Mouse (Mus musculus) heart, postnatal 25 days (tissue): ENCODE results near the gene Ppfia4. TPM values are rescaled to one million over a fixed set of nuclear protein-coding genes. Genes with fewer than 3 reads are reported as not detected.
"Not testable (repeated sequence)": the region's sequence is repeated elsewhere in the genome, so short reads cannot be mapped to it uniquely, and the experiment has no call there.

ENCODE experiments used
- DNase-seq: peaks from one replicate; pipeline ENCODE4 v3.0.0; 2022; ENCODE audit warnings: low spot score
- intact Hi-C: fragments of 180-260 bp; cut with DNase I; formaldehyde crosslinking; loops from one replicate; pipeline ENCODE4 v1.15.1; 2025
- total RNA-seq, 2 experiments: library from RNA; stranded (reverse); gene quantifications; 2 replicates each; pipeline ENCODE4 v1.2.3; 2021

Ppfia4 gene
- total RNA-seq, 2 experiments from 2014 or later: 1.6 to 1.9 TPM

DNA sequence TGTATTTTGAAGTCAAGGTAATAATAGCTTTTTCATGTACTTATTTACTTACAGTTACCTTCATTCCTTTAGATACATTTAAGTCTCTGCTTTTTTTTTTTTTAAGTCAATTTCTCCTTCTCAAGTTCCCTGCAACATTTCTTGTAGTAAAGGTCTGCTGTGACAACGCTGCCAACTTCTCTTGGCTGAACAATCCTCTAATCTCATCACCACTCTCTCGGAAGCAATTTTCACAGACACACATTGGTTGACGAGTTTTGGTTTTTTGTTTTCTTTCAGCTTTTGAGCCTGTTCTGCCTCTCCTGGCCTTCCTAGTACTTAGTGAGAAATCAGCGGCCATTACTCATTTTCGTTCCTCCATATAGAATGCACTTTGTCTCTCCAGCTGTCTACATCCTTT, 52.6 kb downstream of the Ppfia4 start:
- DNase-seq: no peak
- intact Hi-C loops: no loop called here

DNA sequence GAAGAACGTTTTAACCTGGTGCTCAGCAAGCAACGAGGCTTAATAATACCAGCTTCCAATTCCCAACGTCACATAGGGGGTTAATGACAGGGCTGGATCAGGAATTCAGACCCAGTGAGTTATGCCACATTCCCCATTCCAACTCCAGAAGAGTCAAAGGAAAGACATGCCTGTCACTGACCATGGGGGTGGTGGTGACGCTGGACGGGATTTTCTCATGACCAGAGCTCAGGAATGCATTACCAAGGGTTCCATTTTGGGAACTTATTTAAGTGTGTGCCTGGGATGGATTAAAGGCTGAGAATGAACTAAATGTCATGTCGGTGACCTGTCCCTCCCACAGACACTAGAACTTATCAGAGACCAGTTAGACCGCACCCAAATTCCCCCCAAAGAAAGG, 55.9 kb downstream of the Ppfia4 start:
- no peak for DNase-seq
- intact Hi-C loops: no loop called here

DNA sequence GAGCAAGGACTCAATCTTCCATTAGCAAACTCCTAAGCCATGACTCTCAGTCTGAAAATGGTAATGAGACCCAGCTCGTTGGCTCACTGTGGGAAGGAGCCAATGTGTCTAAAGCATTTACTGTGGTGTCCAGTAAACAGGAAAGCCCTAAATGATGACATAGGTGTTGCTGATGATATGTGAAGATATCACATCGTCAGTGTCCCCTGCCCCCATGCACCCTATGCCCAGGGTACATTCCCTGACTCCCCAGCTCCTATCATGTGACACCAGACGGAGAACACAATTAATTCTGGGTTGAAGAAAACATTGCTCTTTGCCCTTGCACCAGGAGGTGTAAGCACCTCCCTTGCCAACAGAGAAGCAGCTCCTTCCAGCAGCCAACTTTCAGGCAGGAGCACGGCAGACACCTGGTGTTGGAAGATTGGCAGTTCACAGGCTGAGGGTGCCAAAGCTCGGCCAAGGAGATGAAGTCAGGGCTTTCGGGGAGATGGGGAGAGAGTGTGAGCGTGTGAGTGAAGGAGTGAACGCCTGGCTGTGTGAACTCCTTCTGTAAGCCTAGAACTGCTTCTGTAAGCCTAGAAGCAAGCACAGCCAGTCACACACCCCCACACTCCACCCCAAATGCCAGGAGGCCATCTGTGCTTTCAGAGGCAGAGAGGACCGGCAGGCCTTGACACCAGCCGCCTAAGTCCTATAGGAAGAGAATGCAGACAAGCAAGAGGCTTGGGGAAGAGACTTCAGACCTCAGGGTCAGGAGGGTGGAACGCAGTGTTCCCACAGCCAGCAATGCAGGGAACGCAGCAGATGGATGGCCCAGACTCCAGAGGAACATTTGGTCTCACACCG, 56.9 kb downstream of the Ppfia4 start:
- intact Hi-C loops: no loop called here
- DNase-seq: no peak

DNA sequence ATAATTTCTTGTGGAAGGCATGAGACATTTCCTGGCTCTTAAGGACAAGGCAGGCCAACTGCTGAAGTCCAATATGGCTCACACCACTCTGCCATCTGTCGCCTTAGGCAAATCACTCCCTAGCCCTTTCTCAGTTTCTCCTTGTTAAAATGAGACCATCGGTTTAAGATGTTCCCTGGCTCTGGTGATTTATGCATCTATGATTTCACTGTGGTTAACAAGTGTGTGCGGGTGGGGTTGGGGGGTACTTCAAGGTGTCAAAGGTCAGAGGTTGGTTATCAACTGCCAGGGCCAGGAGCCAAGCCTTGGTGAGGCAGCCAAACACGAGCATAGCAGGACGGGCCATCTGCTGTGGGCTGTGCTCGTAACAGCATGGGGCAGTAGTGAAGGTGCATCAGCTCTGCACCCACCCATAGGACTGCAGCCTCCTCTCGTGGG, 58.2 kb downstream of the Ppfia4 start:
- no peak for DNase-seq
- intact Hi-C loops: no loop called here

- DNase-seq: no peak
- intact Hi-C loops: no loop called here
Measured at GRCm38 (mm10) chr1:134273493-134274395, 59.0 kb downstream of the Ppfia4 start.

DNA sequence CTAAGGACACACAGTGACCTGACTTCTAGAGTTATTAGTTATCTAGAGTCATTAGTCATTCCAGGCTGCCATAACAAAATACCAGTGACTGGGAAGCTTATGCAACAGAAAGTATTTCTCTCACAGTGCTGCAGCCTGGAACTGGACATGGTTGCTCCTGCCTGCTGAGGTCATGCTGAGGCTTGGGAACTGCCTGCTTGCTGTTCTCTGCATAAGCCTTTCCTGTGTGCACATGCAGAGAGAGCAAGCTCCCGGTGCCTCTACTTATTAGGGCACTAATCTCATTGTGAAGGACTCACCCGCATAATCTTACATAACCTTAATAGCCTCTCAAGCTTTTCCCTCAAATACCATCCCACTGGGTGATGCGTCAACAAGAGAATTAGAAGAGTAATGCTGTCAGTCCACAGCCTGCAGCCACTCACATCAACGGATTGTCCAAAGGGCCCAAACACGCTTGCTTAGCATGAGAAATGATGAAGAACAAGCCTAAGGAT, 59.9 kb downstream of the Ppfia4 start:
- no peak for DNase-seq
- intact Hi-C loops: no loop called here

DNA sequence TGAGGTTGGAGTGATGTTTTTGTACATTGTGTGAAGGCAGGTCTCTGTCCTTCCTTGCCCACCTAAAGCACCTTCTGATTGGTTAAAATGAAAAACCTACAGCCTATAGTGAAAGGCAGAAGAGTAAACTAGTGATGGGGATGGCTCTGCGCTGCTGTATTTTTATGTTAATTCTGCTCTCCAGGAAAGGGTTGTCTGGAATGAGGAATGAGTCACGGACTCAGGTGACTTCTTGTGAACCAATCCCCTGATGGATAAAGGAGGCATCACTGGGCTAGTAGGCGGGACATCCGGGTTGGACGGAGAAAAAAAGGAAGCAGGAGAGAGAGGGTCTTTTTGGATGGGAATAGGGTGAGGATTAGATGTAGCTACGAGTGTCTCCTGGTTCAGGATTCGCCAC, 62.7 kb downstream of the Ppfia4 start:
- DNase-seq: no peak
- intact Hi-C loops: no loop called here

- intact Hi-C loops: no loop called here
- no peak for DNase-seq
Measured at GRCm38 (mm10) chr1:134265797-134266196, 66.9 kb downstream of the Ppfia4 start.

DNA sequence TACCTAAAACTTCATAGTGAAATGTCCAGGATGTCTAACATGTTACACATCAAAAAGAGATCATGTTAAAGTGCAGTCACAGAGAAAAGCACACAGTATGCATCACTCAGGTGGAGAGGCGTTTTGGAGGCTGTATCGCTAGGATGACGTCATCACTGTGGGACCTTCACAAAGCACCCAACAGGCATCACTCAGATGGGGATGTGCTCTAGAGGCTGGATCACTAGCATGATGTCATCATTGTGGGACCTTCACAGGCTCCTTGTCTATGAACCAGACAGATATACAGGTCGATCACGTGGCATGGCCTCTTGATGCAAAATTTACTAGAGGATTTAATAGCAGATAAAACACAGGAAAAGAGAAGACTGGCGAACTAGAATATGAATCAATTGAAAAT, 68.4 kb downstream of the Ppfia4 start:
- intact Hi-C loops: no loop called here
- DNase-seq: no peak

GRCm38 (mm10) chr1:134249681-134250080, 83.0 kb downstream of the Ppfia4 start:
- not testable (repeated sequence) for DNase-seq
- intact Hi-C loops: loop anchor here (5.0 to 10.0 kb wide), 2 partner anchors 48 to 195 kb away; no protein-coding TSS in a partner anchor

Other genes starting within 250 kb of the Ppfia4 start
- gene Chit1, start 221.7 kb downstream of the Ppfia4 start, total RNA-seq: not detected
- gene Chil1, start 150.8 kb downstream of the Ppfia4 start, total RNA-seq: under 1 TPM; 0.34 to 0.92 TPM
- not detected for gene Mybph, start 139.5 kb downstream of the Ppfia4 start, total RNA-seq
- gene Adora1, start 97.5 kb downstream of the Ppfia4 start, total RNA-seq: 10 to 100 TPM; 15.5 to 20.5 TPM
- gene Myog, start 42.9 kb downstream of the Ppfia4 start, total RNA-seq: not detected
- gene Tmem183a, start 29.1 kb upstream of the Ppfia4 start, total RNA-seq: 10 to 100 TPM; 19.4 to 19.8 TPM
- not detected for gene 4933406M09Rik, start 53.0 kb upstream of the Ppfia4 start, total RNA-seq
- 10 to 100 TPM; 25.3 to 25.5 TPM for gene Cyb5r1, start 72.6 kb upstream of the Ppfia4 start, total RNA-seq
- gene Adipor1, start 82.5 kb upstream of the Ppfia4 start, total RNA-seq: 100 to 1,000 TPM; 140 TPM
- gene Klhl12, start 122.6 kb upstream of the Ppfia4 start, total RNA-seq: 10 to 100 TPM; 19.1 to 20.5 TPM
- gene Rabif, start 161.7 kb upstream of the Ppfia4 start, total RNA-seq: 1 to 10 TPM; 8.4 to 8.9 TPM
- not detected for gene Mgat4e, start 216.8 kb upstream of the Ppfia4 start, total RNA-seq
- gene Kdm5b, start 227.2 kb upstream of the Ppfia4 start, total RNA-seq: 10 to 100 TPM; 17.0 to 20.6 TPM